ENCODE assay signal across 8 mouse cellular contexts in genomic region chr4:21688703-21689200, GRCm38 (mm10). TPM values are rescaled to one million over a fixed set of nuclear protein-coding genes. Genes with fewer than 3 reads are reported as not detected.
A peak's percentile ranks its signal among the peaks of the same experiment; 100 is the strongest.
DNase-seq lines count a peak whose midpoint lies in the region; ATAC-seq and TF ChIP-seq lines count a peak whose summit lies in the region.

No protein-coding gene starts in this region.

- no peak for TF ChIP-seq CTCF in kidney, adult 2 months (conservative IDR thresholded peaks at IDR 0.05; ENCODE audit: insufficient read depth, insufficient read length, low read depth, low read length)
- no peak for TF ChIP-seq CTCF in bone marrow macrophage, adult 2 months (IDR thresholded peaks at IDR 0.05; ENCODE audit: low read depth, low read length)

- peak overlapping the region; percentile 34 for H3K4me3 ChIP-seq in kidney, adult 2 months (ENCODE audit: insufficient read depth, low read depth, low read length)
- peak overlapping the region; percentile 54 for H3K4me3 ChIP-seq in bone marrow macrophage, adult 2 months (ENCODE audit: insufficient read depth, low read length)
- H3K4me3 ChIP-seq in heart, embryonic 12.5 days: peak overlapping the region; percentile 58
- peak overlapping the region; percentile 48 for H3K4me3 ChIP-seq in limb, embryonic 12.5 days (replicated peaks)
- H3K4me3 ChIP-seq in neural tube, embryonic 14.5 days (ENCODE audit: low read depth, low read length): peak overlapping the region; percentile 44

- peak overlapping the region; percentile 94 for H3K4me2 ChIP-seq in heart, embryonic 12.5 days
- H3K4me2 ChIP-seq in limb, embryonic 12.5 days: peak overlapping the region; percentile 79
- H3K4me2 ChIP-seq in neural tube, embryonic 14.5 days (ENCODE audit: low read depth, low read length): peak overlapping the region; percentile 73

- under 1% methylated on average over 60 of the region's 64 CpGs for WGBS in kidney, adult 2 months
- WGBS in heart, embryonic 12.5 days: under 1% methylated on average over 59 of the region's 64 CpGs
- under 1% methylated on average over 59 of the region's 64 CpGs for WGBS in limb, embryonic 12.5 days
- WGBS in neural tube, embryonic 14.5 days: under 1% methylated on average over 46 of the region's 64 CpGs

- no peaks in the 10 kb centered on the region for H3K36me3 ChIP-seq in kidney, adult 2 months (ENCODE audit: control insufficient read depth, insufficient read depth, low read length)
- H3K36me3 ChIP-seq in heart, embryonic 12.5 days: no peaks in the 10 kb centered on the region
- H3K36me3 ChIP-seq in limb, embryonic 12.5 days: no peaks in the 10 kb centered on the region
- H3K36me3 ChIP-seq in neural tube, embryonic 14.5 days (ENCODE audit: control insufficient read depth, insufficient read depth, low read length): no peaks in the 10 kb centered on the region

- H3K4me1 ChIP-seq in kidney, adult 2 months (ENCODE audit: control insufficient read depth, insufficient read depth, low read length): no peaks in the 10 kb centered on the region
- H3K4me1 ChIP-seq in bone marrow macrophage, adult 2 months (ENCODE audit: control insufficient read depth, insufficient read depth, low read length): no peaks in the 10 kb centered on the region
- peaks cover 13% of the 10 kb centered on the region; the same call in 1 of the 2 replicates for H3K4me1 ChIP-seq in heart, embryonic 12.5 days (replicated peaks)
- peaks cover 9% of the 10 kb centered on the region for H3K4me1 ChIP-seq in limb, embryonic 12.5 days (replicated peaks)
- peaks cover 13% of the 10 kb centered on the region; the same call in 1 of the 2 replicates for H3K4me1 ChIP-seq in neural tube, embryonic 14.5 days (ENCODE audit: control insufficient read depth, insufficient read depth, low read length)

- DNase-seq in kidney, adult 2 months: no peak
- DNase-seq in kidney, adult 9 months: no peak
- no peak for DNase-seq in layer of hippocampus, postnatal 25 days (ENCODE audit: extremely low spot score in 1 of 2, low spot score in 1 of 2)
- no peak for DNase-seq in spleen, postnatal 10 days (ENCODE audit: low spot score in 2 of 2)

- H3K27ac ChIP-seq in kidney, adult 2 months (ENCODE audit: insufficient read depth, low read depth, low read length): no peak overlapping the region
- no peak overlapping the region for H3K27ac ChIP-seq in bone marrow macrophage, adult 2 months (ENCODE audit: insufficient read depth, low read depth, low read length)
- no peak overlapping the region for H3K27ac ChIP-seq in heart, embryonic 12.5 days (ENCODE audit: poor library complexity, severe bottlenecking)
- H3K27ac ChIP-seq in limb, embryonic 12.5 days: no peak overlapping the region
- peak overlapping the region; percentile 71 for H3K27ac ChIP-seq in neural tube, embryonic 14.5 days (ENCODE audit: low read depth, low read length)

- H3K27me3 ChIP-seq in kidney, adult 2 months (replicated peaks; ENCODE audit: control insufficient read depth, insufficient read depth, low read length): peaks cover 18% of the 10 kb centered on the region
- peaks cover 93% of the 10 kb centered on the region for H3K27me3 ChIP-seq in heart, embryonic 12.5 days (replicated peaks)
- H3K27me3 ChIP-seq in limb, embryonic 12.5 days: peaks cover 93% of the 10 kb centered on the region
- peaks cover 41% of the 10 kb centered on the region for H3K27me3 ChIP-seq in neural tube, embryonic 14.5 days (ENCODE audit: control insufficient read depth, insufficient read depth, low read length)

- ATAC-seq in heart, embryonic 12.5 days (ENCODE audit: insufficient number of reproducible peaks, low FRiP score): peak; percentile 61
- ATAC-seq in limb, embryonic 12.5 days (ENCODE audit: insufficient number of reproducible peaks, insufficient read depth, low FRiP score, low TSS enrichment, low read depth): peak; percentile 62
- peak; percentile 36; the same call in 1 of the 2 replicates for ATAC-seq in neural tube, embryonic 14.5 days (ENCODE audit: low read depth)

- H3K9me3 ChIP-seq in heart, embryonic 12.5 days (replicated peaks): no peaks in the 10 kb centered on the region
- no peaks in the 10 kb centered on the region for H3K9me3 ChIP-seq in limb, embryonic 12.5 days
- H3K9me3 ChIP-seq in neural tube, embryonic 14.5 days (ENCODE audit: control insufficient read depth, low read length): no peaks in the 10 kb centered on the region

- TF ChIP-seq POLR2A in kidney, adult 2 months (IDR thresholded peaks at IDR 0.05; ENCODE audit: low read depth, low read length): no peak
- no peak for TF ChIP-seq POLR2A in bone marrow macrophage, adult 2 months (IDR thresholded peaks at IDR 0.05; ENCODE audit: borderline replicate concordance, low read depth, low read length)

- peak overlapping the region; percentile 52; the same call in 1 of the 2 replicates for H3K9ac ChIP-seq in heart, embryonic 12.5 days
- peak overlapping the region; percentile 51 for H3K9ac ChIP-seq in limb, embryonic 12.5 days (replicated peaks)
- peak overlapping the region; percentile 46 for H3K9ac ChIP-seq in neural tube, embryonic 14.5 days (replicated peaks; ENCODE audit: low read depth, low read length)

RNA-seq across cellular contexts. Expression of gene Prdm13, which starts 3.0 kb away (rescaled TPM):
- not detected in 2 replicates for polyA plus RNA-seq in kidney, adult 2 months (2012; rRNA removed)
- polyA plus RNA-seq in bone marrow macrophage, adult 2 months (2012; ENCODE audit: insufficient read depth, insufficient read length, missing spikeins): 0.32 TPM in 1 of 2 replicates, not detected in the other
- not detected in 2 replicates for polyA plus RNA-seq in heart, embryonic 12.5 days (2016; fragmentation: Nextera tagmentation; extraction: Ambion mirVana)
- polyA plus RNA-seq in limb, embryonic 12.5 days (2016; fragmentation: Nextera tagmentation; extraction: Ambion mirVana): not detected in 2 replicates
- polyA plus RNA-seq in neural tube, embryonic 14.5 days (2014; fragmentation: Nextera tagmentation; extraction: Ambion mirVana): 0.36 and 0.50 TPM in 2 replicates
- total RNA-seq in layer of hippocampus, postnatal 25 days (2021): not detected

RNA-seq across cellular contexts. Expression of gene Ccnc, which starts 38.7 kb away (rescaled TPM):
- polyA plus RNA-seq in kidney, adult 2 months (2012; rRNA removed): 6.3 and 8.3 TPM in 2 replicates
- polyA plus RNA-seq in bone marrow macrophage, adult 2 months (2012; ENCODE audit: insufficient read depth, insufficient read length, missing spikeins): 27.5 and 27.8 TPM in 2 replicates
- 30.5 and 31.1 TPM in 2 replicates for polyA plus RNA-seq in heart, embryonic 12.5 days (2016; fragmentation: Nextera tagmentation; extraction: Ambion mirVana)
- polyA plus RNA-seq in limb, embryonic 12.5 days (2016; fragmentation: Nextera tagmentation; extraction: Ambion mirVana): 43.5 and 45.8 TPM in 2 replicates
- 71.5 and 76.5 TPM in 2 replicates for polyA plus RNA-seq in neural tube, embryonic 14.5 days (2014; fragmentation: Nextera tagmentation; extraction: Ambion mirVana)
- 10 to 100 TPM; 36.7 to 37.7 TPM for total RNA-seq in layer of hippocampus, postnatal 25 days (2021)
